Mouse (Mus musculus): ENCODE data around the gene Bhlhb9.
"Not testable (repeated sequence)": the region's sequence is repeated elsewhere in the genome, so short reads cannot be mapped to it uniquely, and the experiment has no call there.

DNA sequence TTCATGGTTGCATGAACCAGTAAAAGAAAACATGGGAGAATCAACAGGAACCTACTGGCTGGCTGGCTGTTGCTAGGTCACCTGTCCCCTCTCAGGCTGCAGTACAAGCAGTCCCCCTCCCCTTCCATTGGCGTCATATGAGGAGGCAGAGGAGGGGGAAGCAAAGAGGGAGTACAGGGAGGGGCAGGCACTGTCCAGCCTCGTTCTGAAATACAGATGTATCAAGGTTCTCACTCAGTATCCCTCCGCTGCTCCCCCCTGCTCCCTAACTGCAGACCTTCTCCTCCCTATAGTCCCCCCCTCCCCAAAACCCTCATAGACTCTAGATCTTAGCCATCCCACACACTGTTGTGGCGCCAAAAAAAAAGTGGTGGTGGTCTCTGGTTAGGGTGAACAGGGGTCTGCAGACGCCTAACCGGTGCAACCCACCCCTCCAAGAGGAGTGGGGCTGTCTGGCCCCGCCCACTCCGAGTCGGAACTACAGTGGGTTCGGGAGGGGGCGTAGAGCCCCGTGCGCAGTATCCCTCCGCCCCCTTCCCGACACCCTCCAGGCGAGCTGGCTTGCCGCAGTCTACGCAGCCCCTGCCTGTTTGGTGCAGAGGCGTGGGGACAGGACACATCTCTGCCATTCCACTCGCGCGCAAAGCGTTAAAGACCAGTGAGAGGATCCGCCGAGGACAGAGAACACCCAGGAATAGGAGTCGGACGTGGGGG lies 1.6 kb upstream of the Bhlhb9 start:
- not testable (repeated sequence) for TF ChIP-seq POLR2A (IDR thresholded peaks at IDR 0.05; ENCODE audit: extremely low read depth, insufficient read depth, low read length); CTCF (IDR thresholded peaks at IDR 0.05; ENCODE audit: low read depth, low read length)

Data from liver, adult 2 months (tissue).